Mouse (Mus musculus) forebrain, postnatal 0 days (tissue): ENCODE results near the gene Gbe1. TPM values are rescaled to one million over a fixed set of nuclear protein-coding genes. Genes with fewer than 3 reads are reported as not detected.

Experiments
- ATAC-seq: fragments of 200-750 bp; cut with Nextera tagmentation; 2 replicates; pipeline ENCODE4 v1.8.0; 2017; ENCODE audit warnings: mild to moderate bottlenecking, moderate library complexity
- DNase-seq: peaks from one replicate; pipeline ENCODE4 v3.0.0-alpha.2; 2015
- H3K27ac ChIP-seq: fragments of 300-500 bp; sonication (generic); 2 replicates; pipeline ENCODE4 v1.5.1; 2014; ENCODE audit warnings: low read depth, mild to moderate bottlenecking, antibody characterized with exemption, low read length, moderate library complexity, mixed read lengths
- H3K27me3 ChIP-seq: fragments of 300-500 bp; sonication (generic); 2 replicates; pipeline ENCODE4 v1.6.1; 2014; ENCODE audit warnings: mild to moderate bottlenecking, low read length, mixed read lengths; ENCODE audit not compliant: insufficient read depth
- H3K36me3 ChIP-seq: fragments of 300-500 bp; sonication (generic); 2 replicates; pipeline ENCODE4 v1.6.1; 2014; ENCODE audit warnings: mild to moderate bottlenecking, moderate library complexity; ENCODE audit not compliant: insufficient read depth
- H3K4me1 ChIP-seq: fragments of 300-500 bp; sonication (generic); 2 replicates; pipeline ENCODE4 v1.6.1; 2014; ENCODE audit warnings: antibody characterized with exemption; ENCODE audit not compliant: insufficient read depth
- H3K4me2 ChIP-seq: fragments of 300-500 bp; sonication (generic); 2 replicates; pipeline ENCODE4 v1.6.1; 2014; ENCODE audit warnings: low read depth, mild to moderate bottlenecking, moderate library complexity
- H3K4me3 ChIP-seq: fragments of 300-500 bp; sonication (generic); 2 replicates; pipeline ENCODE4 v1.5.1; 2014; ENCODE audit warnings: low read depth, low read length, mixed read lengths
- H3K9ac ChIP-seq: fragments of 300-500 bp; sonication (generic); 2 replicates; pipeline ENCODE4 v1.6.1; 2014; ENCODE audit warnings: mild to moderate bottlenecking
- H3K9me3 ChIP-seq: fragments of 300-500 bp; sonication (generic); 2 replicates; pipeline ENCODE4 v1.6.1; 2016; ENCODE audit warnings: low read length
- CTCF ChIP-seq: sonication (generic); IDR thresholded peaks from 2 replicates; pipeline ENCODE4 v1.5.1; 2016; ENCODE audit warnings: antibody characterized with exemption, control low read depth, low read depth
- WGBS: fragments of 180-500 bp; shearing (Covaris S2); extraction: QIAGEN DNeasy Blood & Tissue Kit; methylation state at CpG from one replicate; pipeline ENCODE4 v1.1.7; 2014; 5-methylcytosine and 5-hydroxymethylcytosine counted together
- polyA plus RNA-seq: library from polyadenylated mRNA; unstranded; fragments of >200 nt; fragmentation: Nextera tagmentation; extraction: Ambion mirVana; gene quantifications from 2 replicates; pipeline ENCODE4 v1.2.1, GENCODE M21; 2015
- total RNA-seq: library from RNA; depleted of rRNA; stranded (reverse); fragments of >200 nt; gene quantifications from 2 replicates; pipeline ENCODE4 v1.2.3, GENCODE M21; 2014

Gbe1 gene
- total and polyA plus RNA-seq, 2 experiments from 2014 or later, result 19.2 to 22.3 TPM

- Histone ChIP-seq H3K4me3 (no peak overlapping the region), H3K9ac (no peak overlapping the region), H3K4me1 (no peaks in the 10 kb centered on the region), H3K36me3 (no peaks in the 10 kb centered on the region), H3K9me3 (no peaks in the 10 kb centered on the region), H3K27me3 (no peaks in the 10 kb centered on the region), H3K4me2 (no peak overlapping the region), H3K27ac (no peak overlapping the region)
- no peak for DNase-seq
- no peak for ATAC-seq
- 67% methylated on average over 10 of the region's 10 CpGs for WGBS
- no peak for TF ChIP-seq CTCF
Observed at GRCm38 (mm10) chr16:70320612-70321280, 7.0 kb downstream of the Gbe1 start.

DNA sequence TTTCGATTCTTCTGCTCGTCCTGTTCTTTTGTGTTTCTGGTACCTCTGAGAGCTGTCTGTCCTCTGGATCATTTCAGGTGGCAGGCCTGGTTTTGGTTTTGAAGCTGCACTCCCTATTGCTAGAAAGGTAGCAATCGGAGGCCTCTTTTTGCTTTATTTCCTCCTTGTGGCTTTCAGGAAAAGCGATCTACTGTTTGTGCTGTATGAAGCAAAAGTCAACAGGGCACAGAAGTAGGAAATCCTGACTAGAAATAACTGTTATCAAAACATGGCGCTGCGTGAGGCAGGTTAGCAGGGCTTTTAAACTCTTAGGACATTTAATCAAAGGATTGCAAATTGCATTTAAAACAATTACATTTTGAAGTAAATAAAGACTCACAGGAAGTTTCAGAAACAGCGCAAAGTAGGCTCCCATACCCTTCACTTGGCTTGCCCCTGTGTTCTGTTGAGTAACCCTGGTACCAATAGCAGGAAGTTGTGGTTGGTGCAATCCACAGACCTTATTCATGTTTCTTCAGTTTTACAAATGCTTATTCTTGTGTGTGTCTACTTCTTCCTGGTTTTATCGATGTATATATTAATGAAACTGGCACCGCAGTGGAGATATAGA lies 12.7 kb downstream of the Gbe1 start:
- H3K4me2 ChIP-seq, result no peak overlapping the region
- H3K9ac ChIP-seq, result no peak overlapping the region
- no peaks in the 10 kb centered on the region for H3K36me3 ChIP-seq
- ATAC-seq (no peak), DNase-seq (no peak)
- no peak for TF ChIP-seq CTCF
- no peaks in the 10 kb centered on the region for H3K4me1 ChIP-seq
- H3K4me3 ChIP-seq, result no peak overlapping the region
- 82% methylated on average over 9 of the region's 9 CpGs for WGBS
- no peaks in the 10 kb centered on the region for H3K9me3 ChIP-seq
- H3K27ac ChIP-seq, result no peak overlapping the region
- no peaks in the 10 kb centered on the region for H3K27me3 ChIP-seq

DNA sequence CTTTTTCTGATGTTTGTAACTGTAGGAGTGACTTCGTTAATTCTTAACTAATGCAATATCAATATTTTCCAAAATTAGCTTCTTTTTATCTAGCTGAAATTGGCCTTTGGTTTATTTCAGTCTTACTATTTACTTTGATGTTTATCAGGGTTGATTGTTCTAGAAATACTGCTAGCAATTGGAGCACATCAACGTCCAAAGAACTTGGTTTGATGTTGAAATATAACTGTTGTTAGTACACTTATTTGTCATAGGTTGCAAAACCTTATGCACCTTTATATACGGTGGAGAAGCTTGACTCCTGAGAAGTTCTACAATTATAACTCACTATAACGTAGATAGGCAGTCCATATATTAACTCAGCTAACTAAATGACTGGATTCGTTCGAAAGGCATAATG lies 14.8 kb downstream of the Gbe1 start:
- no peak for DNase-seq
- ATAC-seq, result no peak

GRCm38 (mm10) chr16:70329036-70329435 lies 15.3 kb downstream of the Gbe1 start:
- no peak for TF ChIP-seq CTCF
- Histone ChIP-seq H3K27me3 (no peaks in the 10 kb centered on the region), H3K4me1 (no peaks in the 10 kb centered on the region), H3K9me3 (no peaks in the 10 kb centered on the region), H3K4me3 (no peak overlapping the region), H3K4me2 (peak overlapping the region; percentile 32), H3K27ac (no peak overlapping the region), H3K36me3 (no peaks in the 10 kb centered on the region), H3K9ac (peak overlapping the region; percentile 22; the same call in 1 of the 2 replicates)
- no peak for ATAC-seq
- 22% methylated on average over 10 of the region's 10 CpGs for WGBS
- peak; percentile 36 for DNase-seq

More for the DNA sequence above, 14.8 kb downstream of the Gbe1 start:
- TF ChIP-seq CTCF, result no peak
- Histone ChIP-seq H3K27me3 (no peaks in the 10 kb centered on the region), H3K36me3 (no peaks in the 10 kb centered on the region), H3K4me2 (peak overlapping the region; percentile 32), H3K4me3 (no peak overlapping the region), H3K4me1 (no peaks in the 10 kb centered on the region), H3K9ac (no peak overlapping the region), H3K27ac (no peak overlapping the region), H3K9me3 (no peaks in the 10 kb centered on the region)
- WGBS, result 57% methylated on average over 6 of the region's 6 CpGs

DNA sequence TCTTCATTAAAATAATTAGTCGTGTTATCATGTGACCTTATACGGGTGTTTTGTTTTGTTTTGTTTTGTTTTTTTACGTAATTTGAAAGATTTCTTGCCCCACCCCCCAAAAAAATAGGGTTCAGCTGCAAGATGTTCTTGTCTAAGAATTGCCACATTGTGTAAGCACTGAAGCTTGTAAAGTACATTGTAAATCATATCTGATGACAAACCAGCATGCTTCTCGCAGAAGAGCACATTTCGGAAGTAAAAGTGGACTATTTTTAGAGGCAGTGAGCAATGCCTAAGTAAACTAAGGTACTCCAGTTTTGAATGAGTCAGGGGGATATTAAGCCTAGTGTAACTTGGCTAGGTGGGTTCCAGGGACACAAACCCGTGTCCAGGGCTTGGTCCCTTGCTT lies 15.7 kb downstream of the Gbe1 start:
- no peak for TF ChIP-seq CTCF
- H3K9me3 ChIP-seq, result no peaks in the 10 kb centered on the region
- no peak overlapping the region for H3K4me3 ChIP-seq
- WGBS, result 59% methylated on average over 6 of the region's 6 CpGs
- H3K27ac ChIP-seq, result no peak overlapping the region
- no peaks in the 10 kb centered on the region for H3K4me1 ChIP-seq
- H3K4me2 ChIP-seq, result peak overlapping the region; percentile 32
- H3K9ac ChIP-seq, result 0 out of 2 replicates have a peak overlapping the region, but pooled peaks have one; percentile 22
- no peaks in the 10 kb centered on the region for H3K36me3 ChIP-seq
- no peaks in the 10 kb centered on the region for H3K27me3 ChIP-seq
- DNase-seq (no peak), ATAC-seq (no peak)

DNA sequence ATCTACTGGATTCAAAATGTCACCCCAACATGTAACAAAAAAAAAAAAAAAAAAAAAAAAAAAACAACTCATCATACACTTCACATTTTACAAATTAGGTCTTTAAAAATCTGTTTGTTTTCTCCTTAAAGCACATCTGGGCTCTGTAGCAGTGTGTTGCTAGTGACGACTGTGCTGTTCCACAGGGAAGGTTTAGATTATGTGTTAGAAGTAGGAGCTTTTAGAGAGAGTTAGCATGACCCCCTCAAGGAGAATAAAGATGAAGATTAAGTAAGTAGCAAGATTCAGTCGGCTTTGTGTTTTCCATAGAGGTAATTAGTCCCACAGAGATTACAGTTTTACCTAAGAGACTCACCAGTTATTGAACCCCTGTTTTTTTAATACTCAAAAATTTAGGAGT lies 16.3 kb downstream of the Gbe1 start:
- Histone ChIP-seq H3K9ac (no peak overlapping the region), H3K27me3 (no peaks in the 10 kb centered on the region), H3K4me3 (no peak overlapping the region), H3K4me2 (no peak overlapping the region), H3K9me3 (no peaks in the 10 kb centered on the region), H3K4me1 (no peaks in the 10 kb centered on the region), H3K27ac (no peak overlapping the region), H3K36me3 (no peaks in the 10 kb centered on the region)
- ATAC-seq (no peak), DNase-seq (no peak)
- no peak for TF ChIP-seq CTCF
- 58% methylated on average over 2 of the region's 2 CpGs for WGBS

- WGBS, result 94% methylated on average over 10 of the region's 10 CpGs
- H3K36me3 ChIP-seq, result no peaks in the 10 kb centered on the region
- H3K4me3 ChIP-seq, result no peak overlapping the region
- H3K27ac ChIP-seq, result no peak overlapping the region
- H3K4me1 ChIP-seq, result no peaks in the 10 kb centered on the region
- TF ChIP-seq CTCF, result no peak
- H3K4me2 ChIP-seq, result no peak overlapping the region
- DNase-seq (no peak), ATAC-seq (no peak)
- no peaks in the 10 kb centered on the region for H3K27me3 ChIP-seq
- no peak overlapping the region for H3K9ac ChIP-seq
- H3K9me3 ChIP-seq, result no peaks in the 10 kb centered on the region
Observed at GRCm38 (mm10) chr16:70330626-70331275, 17.0 kb downstream of the Gbe1 start.
